Mouse (Mus musculus): ENCODE results near the gene Csnk1d. TPM values are rescaled to one million over a fixed set of nuclear protein-coding genes. Genes with fewer than 3 reads are reported as not detected.
A peak's percentile ranks its signal among the peaks of the same experiment; 100 is the strongest.

The Csnk1d gene
- polyA plus RNA-seq, 1 experiment = 87.4 TPM

GRCm38 (mm10) chr11:120989523-120989922, 1.6 kb downstream of the Csnk1d start:
- TF ChIP-seq CTCF (IDR thresholded peaks at IDR 0.05; ENCODE audit: low read depth, low read length) = no peak
- TF ChIP-seq POLR2A (IDR thresholded peaks at IDR 0.05; ENCODE audit: borderline replicate concordance, low read depth, low read length) = no peak
- no peak overlapping the region for H3K27ac ChIP-seq (ENCODE audit: insufficient read depth, low read depth, low read length)
- peak overlapping the region; percentile 83 for H3K4me3 ChIP-seq (ENCODE audit: insufficient read depth, low read length)
- peaks cover 33% of the 10 kb centered on the region for H3K4me1 ChIP-seq (ENCODE audit: control insufficient read depth, insufficient read depth, low read length)

DNA sequence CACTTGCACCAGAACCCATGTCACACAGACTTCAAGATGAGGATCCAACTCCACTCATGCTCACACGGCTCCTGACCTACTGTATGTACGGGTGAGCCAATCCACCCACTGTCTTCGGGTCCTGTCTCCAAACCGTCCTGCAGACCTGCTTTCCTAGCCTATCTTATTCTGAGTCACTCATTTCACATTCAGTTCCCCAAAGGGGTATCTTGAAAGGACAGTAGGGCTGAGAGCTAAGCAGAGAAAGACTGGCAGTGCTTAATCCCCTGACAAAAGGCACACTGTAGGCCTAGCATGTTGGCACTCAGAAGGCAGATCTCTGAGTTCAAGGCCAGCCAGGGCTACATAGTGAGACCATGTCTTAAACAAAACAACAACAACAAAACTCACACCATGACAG, 2.7 kb downstream of the Csnk1d start:
- no peak for TF ChIP-seq CTCF (IDR thresholded peaks at IDR 0.05; ENCODE audit: low read depth, low read length)
- TF ChIP-seq POLR2A (IDR thresholded peaks at IDR 0.05; ENCODE audit: borderline replicate concordance, low read depth, low read length) = no peak
- Histone ChIP-seq H3K27ac (ENCODE audit: insufficient read depth, low read depth, low read length) (no peak overlapping the region), H3K4me3 (ENCODE audit: insufficient read depth, low read length) (no peak overlapping the region), H3K4me1 (ENCODE audit: control insufficient read depth, insufficient read depth, low read length) (peaks cover 38% of the 10 kb centered on the region)

- Histone ChIP-seq H3K27ac (ENCODE audit: insufficient read depth, low read depth, low read length) (no peak overlapping the region), H3K4me1 (ENCODE audit: control insufficient read depth, insufficient read depth, low read length) (peaks cover 43% of the 10 kb centered on the region), H3K4me3 (ENCODE audit: insufficient read depth, low read length) (no peak overlapping the region)
- no peak for TF ChIP-seq POLR2A (IDR thresholded peaks at IDR 0.05; ENCODE audit: borderline replicate concordance, low read depth, low read length)
- no peak for TF ChIP-seq CTCF (IDR thresholded peaks at IDR 0.05; ENCODE audit: low read depth, low read length)
Observed at GRCm38 (mm10) chr11:120987608-120988007, 3.5 kb downstream of the Csnk1d start.

GRCm38 (mm10) chr11:120984448-120985330, 6.4 kb downstream of the Csnk1d start:
- Histone ChIP-seq H3K4me1 (ENCODE audit: control insufficient read depth, insufficient read depth, low read length) (peaks cover 44% of the 10 kb centered on the region), H3K4me3 (ENCODE audit: insufficient read depth, low read length) (no peak overlapping the region), H3K27ac (ENCODE audit: insufficient read depth, low read depth, low read length) (no peak overlapping the region)
- no peak for TF ChIP-seq POLR2A (IDR thresholded peaks at IDR 0.05; ENCODE audit: borderline replicate concordance, low read depth, low read length)
- no peak for TF ChIP-seq CTCF (IDR thresholded peaks at IDR 0.05; ENCODE audit: low read depth, low read length)

GRCm38 (mm10) chr11:120982459-120982858, 8.7 kb downstream of the Csnk1d start:
- peak overlapping the region; percentile 32; the same call in 1 of the 2 replicates for H3K27ac ChIP-seq (ENCODE audit: insufficient read depth, low read depth, low read length)
- no peak overlapping the region for H3K4me3 ChIP-seq (ENCODE audit: insufficient read depth, low read length)
- TF ChIP-seq POLR2A (IDR thresholded peaks at IDR 0.05; ENCODE audit: borderline replicate concordance, low read depth, low read length) = no peak
- no peak for TF ChIP-seq CTCF (IDR thresholded peaks at IDR 0.05; ENCODE audit: low read depth, low read length)
- H3K4me1 ChIP-seq (ENCODE audit: control insufficient read depth, insufficient read depth, low read length) = peaks cover 27% of the 10 kb centered on the region

DNA sequence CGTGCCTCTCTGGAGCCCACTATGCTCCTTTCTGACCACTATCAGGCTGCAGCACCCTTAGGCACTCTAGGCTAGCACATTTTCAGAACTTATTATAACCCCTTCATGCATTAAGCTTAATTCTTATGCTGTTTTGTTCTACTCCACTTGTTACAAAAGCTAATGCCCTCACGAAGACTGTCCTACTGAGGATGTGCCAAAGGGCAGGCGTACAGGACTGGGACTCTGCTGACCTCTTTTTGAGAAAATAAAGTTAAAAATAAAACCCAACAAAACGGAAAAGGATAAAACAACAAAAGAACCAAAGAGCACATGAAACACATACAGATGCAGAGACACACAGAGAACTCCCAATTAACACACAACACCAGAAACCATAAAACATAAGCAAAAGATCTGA, 9.5 kb downstream of the Csnk1d start:
- Histone ChIP-seq H3K4me1 (ENCODE audit: control insufficient read depth, insufficient read depth, low read length) (peaks cover 24% of the 10 kb centered on the region), H3K27ac (ENCODE audit: insufficient read depth, low read depth, low read length) (no peak overlapping the region), H3K4me3 (ENCODE audit: insufficient read depth, low read length) (no peak overlapping the region)
- TF ChIP-seq CTCF (IDR thresholded peaks at IDR 0.05; ENCODE audit: low read depth, low read length) = no peak

GRCm38 (mm10) chr11:120980427-120981035, 10.6 kb downstream of the Csnk1d start:
- no peak for TF ChIP-seq POLR2A (IDR thresholded peaks at IDR 0.05; ENCODE audit: borderline replicate concordance, low read depth, low read length)
- TF ChIP-seq CTCF (IDR thresholded peaks at IDR 0.05; ENCODE audit: low read depth, low read length) = no peak
- H3K4me3 ChIP-seq (ENCODE audit: insufficient read depth, low read length) = no peak overlapping the region
- peaks cover 23% of the 10 kb centered on the region for H3K4me1 ChIP-seq (ENCODE audit: control insufficient read depth, insufficient read depth, low read length)
- H3K27ac ChIP-seq (ENCODE audit: insufficient read depth, low read depth, low read length) = no peak overlapping the region

DNA sequence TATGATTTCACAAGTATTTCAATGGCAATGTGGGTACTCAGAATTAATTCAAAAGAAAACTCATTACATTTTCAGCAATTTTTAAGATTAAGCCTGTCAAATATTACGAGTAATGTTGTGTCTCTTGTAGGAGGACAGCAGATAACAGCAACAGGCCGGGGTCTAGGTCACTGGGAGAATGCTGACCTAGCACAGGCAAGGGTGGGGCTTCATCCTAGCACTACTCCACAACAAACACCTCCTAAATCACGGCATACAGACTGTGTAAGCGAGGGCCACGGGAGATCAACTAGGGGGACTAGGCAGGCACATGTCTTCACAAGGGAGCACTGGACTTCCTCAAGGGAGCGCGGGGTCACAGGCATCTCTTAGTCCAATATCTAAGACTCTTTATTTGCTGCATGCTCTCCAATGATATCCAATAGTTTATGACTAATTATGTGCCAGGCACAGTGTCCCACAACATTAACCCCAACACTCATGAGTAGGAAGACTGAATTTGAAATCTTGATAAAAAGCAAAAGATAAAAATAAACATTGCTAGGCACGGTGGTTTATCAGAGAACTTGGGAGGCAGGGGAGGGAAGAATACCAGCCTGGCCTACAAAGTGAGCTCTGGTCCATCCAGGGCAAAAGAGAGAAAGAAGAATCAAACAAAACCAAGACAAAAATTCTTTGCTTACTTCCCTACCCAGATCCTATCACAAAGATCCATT, 11.3 kb downstream of the Csnk1d start:
- Histone ChIP-seq H3K27ac (ENCODE audit: insufficient read depth, low read depth, low read length) (no peak overlapping the region), H3K4me3 (ENCODE audit: insufficient read depth, low read length) (no peak overlapping the region), H3K4me1 (ENCODE audit: control insufficient read depth, insufficient read depth, low read length) (peaks cover 16% of the 10 kb centered on the region)
- TF ChIP-seq CTCF (IDR thresholded peaks at IDR 0.05; ENCODE audit: low read depth, low read length) (no peak), POLR2A (IDR thresholded peaks at IDR 0.05; ENCODE audit: borderline replicate concordance, low read depth, low read length) (no peak)

- Histone ChIP-seq H3K4me1 (ENCODE audit: control insufficient read depth, insufficient read depth, low read length) (no peaks in the 10 kb centered on the region), H3K4me3 (ENCODE audit: insufficient read depth, low read length) (no peak overlapping the region)
- TF ChIP-seq POLR2A (IDR thresholded peaks at IDR 0.05; ENCODE audit: borderline replicate concordance, low read depth, low read length) = no peak
- TF ChIP-seq CTCF (IDR thresholded peaks at IDR 0.05; ENCODE audit: low read depth, low read length) = no peak
Observed at GRCm38 (mm10) chr11:120973318-120973717, 17.8 kb downstream of the Csnk1d start.

More at GRCm38 (mm10) chr11:120973318-120973717, 17.8 kb downstream of the Csnk1d start:
- no peak overlapping the region for H3K27ac ChIP-seq (ENCODE audit: insufficient read depth, low read depth, low read length)
